Mouse (Mus musculus) brain, embryonic 14.5 days (tissue): Measurements from ENCODE around the gene Grk6.

Experiments
- CTCF ChIP-seq: fragments of 200-500 bp; IDR thresholded peaks from 2 replicates; pipeline ENCODE4 v1.5.1; 2012; ENCODE audit warnings: inconsistent platforms, mild to moderate bottlenecking, moderate library complexity, borderline replicate concordance; ENCODE audit not compliant: insufficient read depth, insufficient read length; ENCODE audit errors: extremely low read depth
- POLR2A ChIP-seq: fragments of 200-500 bp; IDR thresholded peaks from 2 replicates; pipeline ENCODE4 v1.6.1; 2012; ENCODE audit warnings: mild to moderate bottlenecking, inconsistent platforms, borderline replicate concordance; ENCODE audit not compliant: poor library complexity, insufficient read depth, insufficient read length, severe bottlenecking; ENCODE audit errors: extremely low read depth

DNA sequence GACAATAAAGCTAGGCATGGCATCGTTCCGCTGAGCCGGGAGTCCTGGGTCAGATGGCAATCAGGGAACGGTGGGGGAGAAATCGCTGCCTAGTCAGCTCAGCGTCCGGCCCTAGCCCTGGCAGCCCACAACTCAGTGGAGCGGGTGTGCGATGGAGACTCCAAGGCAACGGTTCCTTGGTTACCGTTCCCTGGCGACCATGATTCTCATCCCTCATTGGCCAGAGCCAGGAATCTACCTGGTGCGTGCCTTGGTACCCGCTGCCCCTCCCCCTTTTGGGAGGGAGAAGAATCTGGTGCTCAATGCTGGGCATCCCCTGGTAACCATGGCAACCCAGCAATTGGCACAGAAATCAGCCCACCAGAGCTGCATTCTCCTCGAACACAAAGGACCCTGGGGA is 38.7 kb downstream of the Grk6 start:
- TF ChIP-seq CTCF (no peak), POLR2A (no peak)
